Mouse (Mus musculus): Measurements from ENCODE around the gene Cep89. TPM values are rescaled to one million over a fixed set of nuclear protein-coding genes. Genes with fewer than 3 reads are reported as not detected.
A peak's percentile ranks its signal among the peaks of the same experiment; 100 is the strongest.

The Cep89 gene
- polyA plus RNA-seq, 1 experiment from 2014 or later: 43.8 TPM

GRCm38 (mm10) chr7:35401169-35401568 is 4.3 kb downstream of the Cep89 start:
- Histone ChIP-seq H3K36me3 (ENCODE audit: control insufficient read depth, insufficient read depth, low read length) (peaks cover 10% of the 10 kb centered on the region; the same call in 1 of the 2 replicates), H3K4me1 (ENCODE audit: control insufficient read depth, insufficient read depth, low read length) (0 out of 2 replicates have a peak, but pooled peaks cover 2% of the 10 kb centered on the region), H3K4me3 (ENCODE audit: low read depth, low read length) (no peak overlapping the region), H3K4me2 (ENCODE audit: low read depth, severe bottlenecking) (no peak overlapping the region), H3K9me3 (ENCODE audit: control insufficient read depth, low read length) (no peaks in the 10 kb centered on the region), H3K27ac (replicated peaks; ENCODE audit: low read depth, low read length) (no peak overlapping the region), H3K27me3 (ENCODE audit: control insufficient read depth, insufficient read depth, low read length) (no peaks in the 10 kb centered on the region), H3K9ac (ENCODE audit: low read length) (no peak overlapping the region)
- DNase-seq (ENCODE audit: low spot score): no peak
- 86% methylated on average over 4 of the region's 4 CpGs for WGBS
- ATAC-seq (ENCODE audit: insufficient number of reproducible peaks, low FRiP score, low TSS enrichment, low read depth): no peak

DNA sequence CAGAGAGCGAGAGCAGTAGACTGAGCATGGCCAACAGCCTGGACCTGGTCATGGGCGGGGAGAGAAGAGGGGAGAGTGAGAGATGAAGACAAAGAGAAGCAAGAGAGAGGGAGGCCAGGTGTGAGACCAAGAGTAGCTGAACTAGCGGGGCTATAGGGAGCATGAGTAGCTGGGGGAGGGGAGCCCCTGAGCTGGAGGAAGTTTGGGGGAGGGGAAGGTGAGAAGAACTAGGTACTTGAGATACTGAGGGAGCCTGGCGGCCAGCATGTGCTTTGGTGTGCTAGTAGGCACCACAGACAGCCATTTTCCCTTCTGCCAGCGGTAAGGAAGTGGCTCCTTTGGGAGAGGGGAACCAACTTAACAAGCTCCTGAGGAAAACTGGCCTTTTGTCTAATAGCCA is 18.4 kb downstream of the Cep89 start:
- DNase-seq (ENCODE audit: low spot score) (peak; percentile 26), ATAC-seq (ENCODE audit: insufficient number of reproducible peaks, low FRiP score, low TSS enrichment, low read depth) (peak; percentile 39; the same call in 1 of the 2 replicates)
- Histone ChIP-seq H3K9me3 (ENCODE audit: control insufficient read depth, low read length) (no peaks in the 10 kb centered on the region), H3K9ac (ENCODE audit: low read length) (no peak overlapping the region), H3K4me3 (ENCODE audit: low read depth, low read length) (no peak overlapping the region), H3K4me1 (ENCODE audit: control insufficient read depth, insufficient read depth, low read length) (no peaks in the 10 kb centered on the region), H3K4me2 (ENCODE audit: low read depth, severe bottlenecking) (no peak overlapping the region), H3K36me3 (ENCODE audit: control insufficient read depth, insufficient read depth, low read length) (peaks cover 3% of the 10 kb centered on the region), H3K27me3 (ENCODE audit: control insufficient read depth, insufficient read depth, low read length) (no peaks in the 10 kb centered on the region), H3K27ac (replicated peaks; ENCODE audit: low read depth, low read length) (0 out of 2 replicates have a peak overlapping the region, but pooled peaks have one; percentile 10)
- WGBS: 50% methylated on average over 5 of the region's 5 CpGs

GRCm38 (mm10) chr7:35415801-35416653 is 19.2 kb downstream of the Cep89 start:
- H3K9me3 ChIP-seq (ENCODE audit: control insufficient read depth, low read length): no peaks in the 10 kb centered on the region
- DNase-seq (ENCODE audit: low spot score): no peak
- H3K4me3 ChIP-seq (ENCODE audit: low read depth, low read length): no peak overlapping the region
- no peak overlapping the region for H3K9ac ChIP-seq (ENCODE audit: low read length)
- no peaks in the 10 kb centered on the region for H3K27me3 ChIP-seq (ENCODE audit: control insufficient read depth, insufficient read depth, low read length)
- peak overlapping the region; percentile 30 for H3K27ac ChIP-seq (replicated peaks; ENCODE audit: low read depth, low read length)
- H3K4me2 ChIP-seq (ENCODE audit: low read depth, severe bottlenecking): no peak overlapping the region
- ATAC-seq (ENCODE audit: insufficient number of reproducible peaks, low FRiP score, low TSS enrichment, low read depth): no peak
- WGBS: 74% methylated on average over 9 of the region's 9 CpGs
- peaks cover 6% of the 10 kb centered on the region for H3K36me3 ChIP-seq (ENCODE audit: control insufficient read depth, insufficient read depth, low read length)
- H3K4me1 ChIP-seq (ENCODE audit: control insufficient read depth, insufficient read depth, low read length): no peaks in the 10 kb centered on the region

DNA sequence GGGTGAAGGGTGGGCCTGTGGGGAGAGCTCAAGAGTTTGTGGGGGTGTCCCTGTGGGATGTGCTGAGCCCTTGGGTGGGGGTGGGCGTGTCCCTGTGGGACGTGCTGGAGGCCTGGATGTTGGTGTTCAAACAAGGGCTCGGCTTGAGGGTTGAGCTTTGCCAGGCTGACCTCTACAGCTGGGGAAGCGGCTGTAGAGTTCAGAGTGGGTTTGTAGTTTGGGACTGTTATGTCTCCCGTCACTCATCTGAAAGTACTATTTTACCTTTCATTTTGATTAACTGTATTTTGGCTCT is 19.8 kb downstream of the Cep89 start:
- peaks cover 6% of the 10 kb centered on the region for H3K36me3 ChIP-seq (ENCODE audit: control insufficient read depth, insufficient read depth, low read length)
- no peak overlapping the region for H3K27ac ChIP-seq (replicated peaks; ENCODE audit: low read depth, low read length)
- 73% methylated on average over 5 of the region's 5 CpGs for WGBS
- no peak overlapping the region for H3K9ac ChIP-seq (ENCODE audit: low read length)
- no peaks in the 10 kb centered on the region for H3K4me1 ChIP-seq (ENCODE audit: control insufficient read depth, insufficient read depth, low read length)
- no peak overlapping the region for H3K4me3 ChIP-seq (ENCODE audit: low read depth, low read length)
- ATAC-seq (ENCODE audit: insufficient number of reproducible peaks, low FRiP score, low TSS enrichment, low read depth): no peak
- H3K27me3 ChIP-seq (ENCODE audit: control insufficient read depth, insufficient read depth, low read length): no peaks in the 10 kb centered on the region
- DNase-seq (ENCODE audit: low spot score): no peak
- H3K9me3 ChIP-seq (ENCODE audit: control insufficient read depth, low read length): no peaks in the 10 kb centered on the region
- no peak overlapping the region for H3K4me2 ChIP-seq (ENCODE audit: low read depth, severe bottlenecking)

DNA sequence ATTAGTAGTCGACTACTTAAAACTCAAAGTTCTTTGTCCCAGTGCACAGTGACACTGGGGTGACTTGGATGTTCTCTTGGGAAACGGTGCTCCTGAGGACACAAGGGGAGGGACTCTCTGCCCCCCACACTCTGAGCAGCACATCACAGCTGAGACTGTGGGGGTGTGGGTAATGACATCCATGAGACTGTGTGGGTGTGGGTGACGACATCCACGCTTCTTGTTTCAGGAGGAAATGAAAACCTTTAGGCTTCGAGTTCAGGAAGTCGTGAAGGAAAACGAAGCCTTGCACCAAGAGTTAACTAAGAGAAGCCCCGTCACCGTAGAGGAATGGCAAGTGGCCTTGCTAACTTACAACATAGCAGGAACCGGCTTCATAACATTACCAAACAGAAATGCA is 26.2 kb downstream of the Cep89 start:
- no peak overlapping the region for H3K27ac ChIP-seq (replicated peaks; ENCODE audit: low read depth, low read length)
- no peak overlapping the region for H3K4me3 ChIP-seq (ENCODE audit: low read depth, low read length)
- H3K9ac ChIP-seq (ENCODE audit: low read length): no peak overlapping the region
- peaks cover 10% of the 10 kb centered on the region for H3K36me3 ChIP-seq (ENCODE audit: control insufficient read depth, insufficient read depth, low read length)
- H3K27me3 ChIP-seq (ENCODE audit: control insufficient read depth, insufficient read depth, low read length): no peaks in the 10 kb centered on the region
- H3K4me1 ChIP-seq (ENCODE audit: control insufficient read depth, insufficient read depth, low read length): no peaks in the 10 kb centered on the region
- H3K9me3 ChIP-seq (ENCODE audit: control insufficient read depth, low read length): no peaks in the 10 kb centered on the region
- 92% methylated on average over 10 of the region's 10 CpGs for WGBS
- no peak overlapping the region for H3K4me2 ChIP-seq (ENCODE audit: low read depth, severe bottlenecking)
- DNase-seq (ENCODE audit: low spot score): no peak
- no peak for ATAC-seq (ENCODE audit: insufficient number of reproducible peaks, low FRiP score, low TSS enrichment, low read depth)

DNA sequence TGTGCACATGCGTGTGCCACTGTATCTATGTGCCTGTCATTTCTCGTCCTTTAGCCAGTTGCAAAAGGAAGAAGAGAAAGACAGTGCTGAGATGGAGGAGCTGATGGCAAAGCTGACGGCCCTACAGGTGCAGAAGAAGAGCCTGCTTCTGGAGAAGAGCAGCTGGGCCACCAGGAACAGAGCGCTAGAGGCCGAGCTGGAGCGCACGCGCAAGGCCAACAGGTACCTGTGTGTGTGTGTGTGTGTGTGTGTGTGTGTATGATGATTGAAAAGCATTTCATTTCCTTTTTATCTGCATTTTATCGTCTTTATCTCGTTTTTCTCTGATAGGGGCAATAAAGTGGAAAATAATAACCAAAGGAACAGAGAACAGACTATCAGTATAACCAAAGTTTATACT is 31.3 kb downstream of the Cep89 start:
- H3K9ac ChIP-seq (ENCODE audit: low read length): no peak overlapping the region
- no peaks in the 10 kb centered on the region for H3K27me3 ChIP-seq (ENCODE audit: control insufficient read depth, insufficient read depth, low read length)
- H3K36me3 ChIP-seq (ENCODE audit: control insufficient read depth, insufficient read depth, low read length): peaks cover 14% of the 10 kb centered on the region; the same call in 1 of the 2 replicates
- no peak overlapping the region for H3K4me3 ChIP-seq (ENCODE audit: low read depth, low read length)
- no peaks in the 10 kb centered on the region for H3K9me3 ChIP-seq (ENCODE audit: control insufficient read depth, low read length)
- DNase-seq (ENCODE audit: low spot score) (no peak), ATAC-seq (ENCODE audit: insufficient number of reproducible peaks, low FRiP score, low TSS enrichment, low read depth) (no peak)
- H3K4me2 ChIP-seq (ENCODE audit: low read depth, severe bottlenecking): no peak overlapping the region
- no peaks in the 10 kb centered on the region for H3K4me1 ChIP-seq (ENCODE audit: control insufficient read depth, insufficient read depth, low read length)
- no peak overlapping the region for H3K27ac ChIP-seq (replicated peaks; ENCODE audit: low read depth, low read length)
- 94% methylated on average over 10 of the region's 10 CpGs for WGBS

DNA sequence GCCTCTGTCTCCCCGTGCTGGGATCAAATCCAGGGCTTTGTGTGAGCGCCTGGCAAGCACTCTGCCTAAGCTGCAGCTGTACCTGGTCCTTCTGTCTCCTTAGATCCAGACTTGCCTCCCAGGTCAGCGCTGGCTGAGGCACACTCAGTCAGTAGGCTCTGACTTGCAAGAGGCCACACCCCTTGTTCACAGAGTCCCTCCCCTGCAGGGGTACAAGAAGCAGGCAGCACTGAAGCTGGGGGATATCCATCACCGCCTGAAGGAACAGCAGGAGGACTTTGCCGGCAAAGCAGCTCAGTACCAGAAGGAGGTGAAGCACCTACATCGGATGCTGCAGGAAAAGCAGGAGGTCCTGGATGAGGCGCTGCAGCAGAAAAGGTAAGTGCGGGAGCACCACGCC is 38.4 kb downstream of the Cep89 start:
- H3K27ac ChIP-seq (replicated peaks; ENCODE audit: low read depth, low read length): no peak overlapping the region
- H3K27me3 ChIP-seq (ENCODE audit: control insufficient read depth, insufficient read depth, low read length): no peaks in the 10 kb centered on the region
- no peak overlapping the region for H3K9ac ChIP-seq (ENCODE audit: low read length)
- H3K9me3 ChIP-seq (ENCODE audit: control insufficient read depth, low read length): no peaks in the 10 kb centered on the region
- H3K36me3 ChIP-seq (ENCODE audit: control insufficient read depth, insufficient read depth, low read length): peaks cover 21% of the 10 kb centered on the region
- H3K4me3 ChIP-seq (ENCODE audit: low read depth, low read length): no peak overlapping the region
- ATAC-seq (ENCODE audit: insufficient number of reproducible peaks, low FRiP score, low TSS enrichment, low read depth) (no peak), DNase-seq (ENCODE audit: low spot score) (no peak)
- H3K4me2 ChIP-seq (ENCODE audit: low read depth, severe bottlenecking): no peak overlapping the region
- 88% methylated on average over 9 of the region's 9 CpGs for WGBS
- H3K4me1 ChIP-seq (ENCODE audit: control insufficient read depth, insufficient read depth, low read length): no peaks in the 10 kb centered on the region

DNA sequence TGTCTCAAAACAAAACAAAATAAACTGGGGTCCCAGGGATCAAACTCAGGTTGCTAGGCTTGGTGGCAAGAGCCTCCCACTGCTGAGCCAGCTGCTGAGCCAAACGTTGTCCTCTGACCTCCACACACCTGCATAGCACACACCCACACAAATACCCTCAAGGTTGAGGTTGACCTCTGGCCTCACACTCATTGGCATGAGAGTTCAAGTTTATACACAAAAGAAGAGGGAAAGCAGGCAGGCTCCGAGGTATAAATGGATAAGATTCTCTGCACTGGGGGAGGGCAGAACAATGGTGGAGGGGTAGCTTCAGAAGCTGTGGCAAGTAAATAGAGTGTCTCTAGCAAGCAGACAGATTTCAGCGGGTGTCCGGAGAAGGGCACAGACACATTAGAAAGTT is 50.7 kb downstream of the Cep89 start:
- Histone ChIP-seq H3K4me3 (ENCODE audit: low read depth, low read length) (no peak overlapping the region), H3K4me1 (ENCODE audit: control insufficient read depth, insufficient read depth, low read length) (no peaks in the 10 kb centered on the region), H3K9me3 (ENCODE audit: control insufficient read depth, low read length) (no peaks in the 10 kb centered on the region), H3K27me3 (ENCODE audit: control insufficient read depth, insufficient read depth, low read length) (no peaks in the 10 kb centered on the region), H3K27ac (replicated peaks; ENCODE audit: low read depth, low read length) (no peak overlapping the region), H3K9ac (ENCODE audit: low read length) (no peak overlapping the region), H3K36me3 (ENCODE audit: control insufficient read depth, insufficient read depth, low read length) (no peaks in the 10 kb centered on the region), H3K4me2 (ENCODE audit: low read depth, severe bottlenecking) (no peak overlapping the region)
- DNase-seq (ENCODE audit: low spot score) (no peak), ATAC-seq (ENCODE audit: insufficient number of reproducible peaks, low FRiP score, low TSS enrichment, low read depth) (no peak)
- 59% methylated on average over 4 of the region's 4 CpGs for WGBS

Measured in limb, embryonic 11.5 days (tissue).